In the genomic region with DNA sequence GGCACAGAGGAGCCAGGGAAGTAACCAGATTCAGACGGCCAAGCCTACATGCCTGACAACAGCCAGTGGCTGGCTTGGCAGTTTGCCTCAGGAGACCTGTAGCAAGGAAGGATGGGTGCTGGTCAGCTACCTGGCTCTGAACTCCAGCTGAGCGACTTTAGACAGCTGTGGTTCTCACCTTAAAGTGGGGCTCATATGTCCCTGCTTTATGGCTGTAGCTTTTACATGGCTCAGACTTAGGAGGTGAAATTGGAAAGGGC, we compare ENCODE assay signal across 19 mouse cellular contexts. TPM values are rescaled to one million over a fixed set of nuclear protein-coding genes. Genes with fewer than 3 reads are reported as not detected.
DNase-seq lines count a peak whose midpoint lies in the region; ATAC-seq and TF ChIP-seq lines count a peak whose summit lies in the region.
"Had no signal": no experiment of that assay in that cellular context is flagged by ENCODE, and none has a peak within 500 bp of the region (broad histone marks: within the 10 kb centered on the region; RNA-seq: fewer than 3 reads in every experiment).

No protein-coding gene starts in this region.

- H3K36me3 ChIP-seq in forebrain, embryonic 13.5 days (ENCODE audit: poor library complexity, severe bottlenecking): no peaks in the 10 kb centered on the region
- H3K36me3 ChIP-seq in forebrain, embryonic 11.5 days (ENCODE audit: control insufficient read depth, insufficient read depth, low read length): no peaks in the 10 kb centered on the region
- no peaks in the 10 kb centered on the region for H3K36me3 ChIP-seq in kidney, adult 2 months (ENCODE audit: control insufficient read depth, insufficient read depth, low read length)
- H3K36me3 ChIP-seq in liver, embryonic 13.5 days: peaks cover 28% of the 10 kb centered on the region
- peaks cover 4% of the 10 kb centered on the region; the same call in 1 of the 2 replicates for H3K36me3 ChIP-seq in liver, embryonic 11.5 days (ENCODE audit: control insufficient read depth, insufficient read depth, low read length)
- no peaks in the 10 kb centered on the region for H3K36me3 ChIP-seq in liver, embryonic 16.5 days (ENCODE audit: control insufficient read depth, insufficient read depth)
- H3K36me3 ChIP-seq: embryonic facial prominence, embryonic 15.5 days; forebrain, embryonic 15.5 days; intestine, embryonic 15.5 days; limb, embryonic 13.5 days; midbrain, embryonic 15.5 days had no signal

- DNase-seq in forebrain, embryonic 11.5 days (ENCODE audit: low spot score): no peak
- DNase-seq in kidney, adult 2 months: peak; percentile 73
- no peak for DNase-seq in kidney, postnatal 4 days
- no peak for DNase-seq in liver, embryonic 13.5 days
- DNase-seq in liver, embryonic 11.5 days (ENCODE audit: low spot score): no peak
- DNase-seq: adrenal gland, postnatal 10 days; B cell, adult 2 months; embryo, embryonic 11 days; heart, postnatal 14 days; thymus, postnatal 25 days had no signal

- H3K27me3 ChIP-seq in forebrain, embryonic 13.5 days: no peaks in the 10 kb centered on the region
- no peaks in the 10 kb centered on the region; the same call in 1 of the 2 replicates for H3K27me3 ChIP-seq in forebrain, embryonic 11.5 days (ENCODE audit: control insufficient read depth, insufficient read depth, low read length)
- no peaks in the 10 kb centered on the region for H3K27me3 ChIP-seq in kidney, adult 2 months (replicated peaks; ENCODE audit: control insufficient read depth, insufficient read depth, low read length)
- no peaks in the 10 kb centered on the region for H3K27me3 ChIP-seq in liver, embryonic 13.5 days
- H3K27me3 ChIP-seq in liver, embryonic 11.5 days (replicated peaks; ENCODE audit: control insufficient read depth, insufficient read depth, low read length): no peaks in the 10 kb centered on the region
- H3K27me3 ChIP-seq in liver, embryonic 16.5 days (ENCODE audit: control insufficient read depth, insufficient read depth, low read depth, low read length): no peaks in the 10 kb centered on the region
- H3K27me3 ChIP-seq: forebrain, embryonic 15.5 days; intestine, embryonic 15.5 days; midbrain, embryonic 15.5 days had no signal

- TF ChIP-seq POLR2A in kidney, adult 2 months (IDR thresholded peaks at IDR 0.05; ENCODE audit: low read depth, low read length): no peak

- peaks cover 45% of the 10 kb centered on the region for H3K4me1 ChIP-seq in forebrain, embryonic 13.5 days
- H3K4me1 ChIP-seq in forebrain, embryonic 11.5 days (replicated peaks; ENCODE audit: control insufficient read depth, insufficient read depth, low read length): peaks cover 14% of the 10 kb centered on the region
- H3K4me1 ChIP-seq in kidney, adult 2 months (ENCODE audit: control insufficient read depth, insufficient read depth, low read length): peaks cover 7% of the 10 kb centered on the region; the same call in 1 of the 2 replicates
- H3K4me1 ChIP-seq in liver, embryonic 13.5 days (replicated peaks): peaks cover 80% of the 10 kb centered on the region
- H3K4me1 ChIP-seq in liver, embryonic 11.5 days (replicated peaks; ENCODE audit: control insufficient read depth, insufficient read depth, low read length): peaks cover 51% of the 10 kb centered on the region
- peaks cover 46% of the 10 kb centered on the region for H3K4me1 ChIP-seq in liver, embryonic 16.5 days (ENCODE audit: control insufficient read depth, low read depth, low read length)

- TF ChIP-seq CTCF in kidney, adult 2 months (conservative IDR thresholded peaks at IDR 0.05; ENCODE audit: insufficient read depth, insufficient read length, low read depth, low read length): no peak

- H3K9ac ChIP-seq in forebrain, embryonic 13.5 days: peak overlapping the region; percentile 30; the same call in 1 of the 2 replicates
- no peak overlapping the region for H3K9ac ChIP-seq in forebrain, embryonic 11.5 days (ENCODE audit: low read length)
- H3K9ac ChIP-seq in liver, embryonic 13.5 days: 0 out of 2 replicates have a peak overlapping the region, but pooled peaks have one; percentile 36
- no peak overlapping the region for H3K9ac ChIP-seq in liver, embryonic 11.5 days (ENCODE audit: low read depth, low read length)
- H3K9ac ChIP-seq in liver, embryonic 16.5 days (ENCODE audit: low read depth, low read length): 0 out of 2 replicates have a peak overlapping the region, but pooled peaks have one; percentile 3
- H3K9ac ChIP-seq: embryonic facial prominence, embryonic 15.5 days; forebrain, embryonic 15.5 days; intestine, embryonic 15.5 days; midbrain, embryonic 15.5 days had no signal

- no peak overlapping the region for H3K4me2 ChIP-seq in forebrain, embryonic 13.5 days
- H3K4me2 ChIP-seq in forebrain, embryonic 11.5 days (ENCODE audit: low read depth, low read length, severe bottlenecking): no peak overlapping the region
- no peak overlapping the region for H3K4me2 ChIP-seq in liver, embryonic 13.5 days
- H3K4me2 ChIP-seq in liver, embryonic 11.5 days: no peak overlapping the region; the same call in 1 of the 2 replicates
- no peak overlapping the region for H3K4me2 ChIP-seq in liver, embryonic 16.5 days (ENCODE audit: low read depth, low read length)
- H3K4me2 ChIP-seq: embryonic facial prominence, embryonic 15.5 days; forebrain, embryonic 15.5 days; heart, embryonic 11.5 days; intestine, embryonic 15.5 days; limb, embryonic 13.5 days; midbrain, embryonic 15.5 days had no signal

- H3K4me3 ChIP-seq in forebrain, embryonic 13.5 days: no peak overlapping the region
- no peak overlapping the region for H3K4me3 ChIP-seq in forebrain, embryonic 11.5 days (ENCODE audit: low read depth, low read length)
- no peak overlapping the region for H3K4me3 ChIP-seq in kidney, adult 2 months (ENCODE audit: insufficient read depth, low read depth, low read length)
- H3K4me3 ChIP-seq in liver, embryonic 13.5 days (replicated peaks): no peak overlapping the region
- no peak overlapping the region for H3K4me3 ChIP-seq in liver, embryonic 11.5 days (ENCODE audit: low read depth, low read length)
- no peak overlapping the region for H3K4me3 ChIP-seq in liver, embryonic 16.5 days (ENCODE audit: low read depth, low read length)
- H3K4me3 ChIP-seq: embryonic facial prominence, embryonic 15.5 days; forebrain, embryonic 15.5 days; intestine, embryonic 15.5 days; limb, embryonic 13.5 days; midbrain, embryonic 15.5 days had no signal

- H3K27ac ChIP-seq in forebrain, embryonic 13.5 days: peak overlapping the region; percentile 51; the same call in 1 of the 2 replicates
- no peak overlapping the region for H3K27ac ChIP-seq in forebrain, embryonic 11.5 days (ENCODE audit: low read depth, low read length)
- no peak overlapping the region for H3K27ac ChIP-seq in kidney, adult 2 months (ENCODE audit: insufficient read depth, low read depth, low read length)
- peak overlapping the region; percentile 66 for H3K27ac ChIP-seq in liver, embryonic 13.5 days
- no peak overlapping the region for H3K27ac ChIP-seq in liver, embryonic 11.5 days (ENCODE audit: low read depth, low read length)
- no peak overlapping the region for H3K27ac ChIP-seq in liver, embryonic 16.5 days (ENCODE audit: low read length)
- H3K27ac ChIP-seq: embryonic facial prominence, embryonic 15.5 days; forebrain, embryonic 15.5 days; intestine, embryonic 15.5 days; limb, embryonic 13.5 days had no signal

- ATAC-seq in forebrain, embryonic 13.5 days: no peak
- ATAC-seq in forebrain, embryonic 11.5 days (replicated peaks; ENCODE audit: low FRiP score): no peak
- no peak for ATAC-seq in liver, embryonic 13.5 days (ENCODE audit: low read depth)
- no peak for ATAC-seq in liver, embryonic 11.5 days (replicated peaks; ENCODE audit: low FRiP score)
- no peak for ATAC-seq in liver, embryonic 16.5 days (ENCODE audit: low read depth)
- ATAC-seq: forebrain, embryonic 15.5 days; intestine, embryonic 15.5 days; midbrain, embryonic 15.5 days had no signal

- WGBS in forebrain, embryonic 13.5 days: 78% methylated on average over 2 of the region's 2 CpGs
- WGBS in forebrain, embryonic 11.5 days: 83% methylated on average over 2 of the region's 2 CpGs
- 44% methylated on average over 2 of the region's 2 CpGs for WGBS in kidney, adult 2 months
- 80% methylated on average over 2 of the region's 2 CpGs for WGBS in liver, embryonic 13.5 days (ENCODE audit: insufficient replicate concordance)
- WGBS in liver, embryonic 11.5 days: 80% methylated on average over 2 of the region's 2 CpGs
- 58% methylated on average over 2 of the region's 2 CpGs for WGBS in liver, embryonic 16.5 days (ENCODE audit: insufficient replicate concordance)

- H3K9me3 ChIP-seq in forebrain, embryonic 13.5 days (replicated peaks): no peaks in the 10 kb centered on the region
- H3K9me3 ChIP-seq in forebrain, embryonic 11.5 days (ENCODE audit: control insufficient read depth, low read length): no peaks in the 10 kb centered on the region
- H3K9me3 ChIP-seq in liver, embryonic 13.5 days (replicated peaks): no peaks in the 10 kb centered on the region
- no peaks in the 10 kb centered on the region for H3K9me3 ChIP-seq in liver, embryonic 11.5 days (ENCODE audit: control insufficient read depth, low read length)
- H3K9me3 ChIP-seq in liver, embryonic 16.5 days (replicated peaks; ENCODE audit: control insufficient read depth, low read length): no peaks in the 10 kb centered on the region
- H3K9me3 ChIP-seq: embryonic facial prominence, embryonic 15.5 days; forebrain, embryonic 15.5 days; intestine, embryonic 15.5 days; limb, embryonic 13.5 days; midbrain, embryonic 15.5 days had no signal

RNA-seq across cellular contexts. Expression of a gene that starts 10.8 kb away (rescaled TPM):
- not detected in 2 replicates for polyA plus RNA-seq in forebrain, embryonic 13.5 days (2015; fragmentation: Nextera tagmentation; extraction: Ambion mirVana)
- polyA plus RNA-seq in forebrain, embryonic 11.5 days (2014; fragmentation: Nextera tagmentation; extraction: Ambion mirVana): not detected in 2 replicates
- polyA plus RNA-seq in kidney, adult 2 months (2012; rRNA removed): not detected in 2 replicates
- polyA plus RNA-seq in liver, embryonic 13.5 days (2015; fragmentation: Nextera tagmentation; extraction: Ambion mirVana): not detected in 2 replicates
- not detected in 2 replicates for polyA plus RNA-seq in liver, embryonic 11.5 days (2014; fragmentation: Nextera tagmentation; extraction: Ambion mirVana)
- not detected in 2 replicates for polyA plus RNA-seq in liver, embryonic 16.5 days (2015; fragmentation: Nextera tagmentation; extraction: Ambion mirVana)
- polyA plus RNA-seq: embryonic facial prominence, embryonic 15.5 days; forebrain, embryonic 15.5 days; heart, embryonic 11.5 days; intestine, embryonic 15.5 days; limb, embryonic 13.5 days; lung, embryonic 16.5 days; midbrain, embryonic 15.5 days had no signal

RNA-seq across cellular contexts. Expression of a gene that starts 48.0 kb away (rescaled TPM):
- 32.1 and 36.7 TPM in 2 replicates for polyA plus RNA-seq in forebrain, embryonic 13.5 days (2015; fragmentation: Nextera tagmentation; extraction: Ambion mirVana)
- polyA plus RNA-seq in forebrain, embryonic 11.5 days (2014; fragmentation: Nextera tagmentation; extraction: Ambion mirVana): 25.6 and 26.2 TPM in 2 replicates
- polyA plus RNA-seq in kidney, adult 2 months (2012; rRNA removed): 11.9 and 14.5 TPM in 2 replicates
- 5.3 and 5.4 TPM in 2 replicates for polyA plus RNA-seq in liver, embryonic 13.5 days (2015; fragmentation: Nextera tagmentation; extraction: Ambion mirVana)
- 14.1 and 15.8 TPM in 2 replicates for polyA plus RNA-seq in liver, embryonic 11.5 days (2014; fragmentation: Nextera tagmentation; extraction: Ambion mirVana)
- 3.9 and 4.3 TPM in 2 replicates for polyA plus RNA-seq in liver, embryonic 16.5 days (2015; fragmentation: Nextera tagmentation; extraction: Ambion mirVana)

Comparison
In these comparisons a context has a peak if more than half of its experiments do, and no peak if none do; other contexts are left out.
1. H3K27ac ChIP-seq: peak in forebrain, embryonic 13.5 days (single experiment) and liver, embryonic 13.5 days (single experiment); none in forebrain, embryonic 11.5 days (single experiment), kidney, adult 2 months (single experiment), liver, embryonic 11.5 days (single experiment) and liver, embryonic 16.5 days (single experiment).
2. H3K9ac ChIP-seq: peak in forebrain, embryonic 13.5 days (single experiment), liver, embryonic 13.5 days (single experiment) and liver, embryonic 16.5 days (single experiment); none in forebrain, embryonic 11.5 days (single experiment) and liver, embryonic 11.5 days (single experiment).